Mouse (Mus musculus) hindbrain, postnatal 0 days (tissue): Measurements from ENCODE around the gene Ip6k2. TPM values are rescaled to one million over a fixed set of nuclear protein-coding genes. Genes with fewer than 3 reads are reported as not detected.

Experiments used
- ATAC-seq: fragments of 200-750 bp; cut with Nextera tagmentation; 2 replicates; pipeline ENCODE4 v1.8.0; 2017; ENCODE audit warnings: mild to moderate bottlenecking, moderate TSS enrichment, moderate library complexity
- DNase-seq: peaks from one replicate; pipeline ENCODE4 v3.0.0-alpha.2; 2015; ENCODE audit warnings: low spot score
- H3K27ac ChIP-seq: fragments of 300-500 bp; sonication (generic); 2 replicates; pipeline ENCODE4 v1.5.1; 2014; ENCODE audit warnings: mild to moderate bottlenecking
- H3K27me3 ChIP-seq: fragments of 300-500 bp; sonication (generic); 2 replicates; pipeline ENCODE4 v1.6.1; 2014; ENCODE audit warnings: low read length, mixed read lengths; ENCODE audit not compliant: insufficient read depth
- H3K36me3 ChIP-seq: fragments of 300-500 bp; sonication (generic); 2 replicates; pipeline ENCODE4 v1.6.1; 2014; ENCODE audit warnings: low read length, mixed read lengths; ENCODE audit not compliant: insufficient read depth
- H3K4me1 ChIP-seq: fragments of 300-500 bp; sonication (generic); 2 replicates; pipeline ENCODE4 v1.6.1; 2014; ENCODE audit warnings: antibody characterized with exemption, low read length, mixed read lengths; ENCODE audit not compliant: insufficient read depth
- H3K4me2 ChIP-seq: fragments of 300-500 bp; sonication (generic); 2 replicates; pipeline ENCODE4 v1.6.1; 2014; ENCODE audit warnings: low read depth, mild to moderate bottlenecking, low read length, moderate library complexity, mixed read lengths
- H3K4me3 ChIP-seq: fragments of 300-500 bp; sonication (generic); 2 replicates; pipeline ENCODE4 v1.5.1; 2014; ENCODE audit warnings: low read length
- H3K9ac ChIP-seq: fragments of 300-500 bp; sonication (generic); replicated peaks from 2 replicates; pipeline ENCODE4 v1.6.1; 2014; ENCODE audit warnings: mild to moderate bottlenecking, low read length, moderate library complexity, mixed read lengths
- H3K9me3 ChIP-seq: fragments of 300-500 bp; sonication (generic); 2 replicates; pipeline ENCODE4 v1.6.1; 2016; ENCODE audit warnings: low read length, mixed read lengths
- CTCF ChIP-seq: IDR thresholded peaks from 2 replicates; pipeline ENCODE4 v1.5.1; 2016; ENCODE audit warnings: antibody characterized with exemption, control low read depth, low read depth
- WGBS: fragments of 180-500 bp; shearing (Covaris S2); extraction: QIAGEN DNeasy Blood & Tissue Kit; methylation state at CpG from one replicate; pipeline ENCODE4 v1.1.7; 2014; 5-methylcytosine and 5-hydroxymethylcytosine counted together
- polyA plus RNA-seq: library from polyadenylated mRNA; unstranded; fragments of >200 nt; fragmentation: Nextera tagmentation; extraction: Ambion mirVana; gene quantifications from 2 replicates; pipeline ENCODE4 v1.2.1, GENCODE M21; 2015
- total RNA-seq: library from RNA; depleted of rRNA; stranded (reverse); fragments of >200 nt; gene quantifications from 2 replicates; pipeline ENCODE4 v1.2.3, GENCODE M21; 2014

Gene Ip6k2
- total and polyA plus RNA-seq, 2 experiments from 2014 or later = 122 to 187 TPM

- no peak overlapping the region for H3K27ac ChIP-seq
These were observed 49.0 kb downstream of the Ip6k2 start for GRCm38 (mm10) chr9:108832390-108833108.

GRCm38 (mm10) chr9:108842989-108843388 lies 59.4 kb downstream of the Ip6k2 start:
- no peak overlapping the region for H3K4me3 ChIP-seq
- no peak overlapping the region for H3K27ac ChIP-seq
- no peak overlapping the region for H3K9ac ChIP-seq
- H3K27me3 ChIP-seq = no peaks in the 10 kb centered on the region
- 25% methylated on average over 14 of the region's 14 CpGs for WGBS
- ATAC-seq (peak; percentile 63), DNase-seq (peak; percentile 79)
- peaks cover 48% of the 10 kb centered on the region for H3K36me3 ChIP-seq
- H3K4me1 ChIP-seq = no peaks in the 10 kb centered on the region
- TF ChIP-seq CTCF = peak; percentile 64
- no peak overlapping the region for H3K4me2 ChIP-seq
- no peaks in the 10 kb centered on the region for H3K9me3 ChIP-seq

More at GRCm38 (mm10) chr9:108832390-108833108, 49.0 kb downstream of the Ip6k2 start:
- DNase-seq (peak; percentile 90), ATAC-seq (peak; percentile 91)
- Histone ChIP-seq H3K36me3 (peaks cover 49% of the 10 kb centered on the region), H3K9ac (no peak overlapping the region), H3K4me3 (peak overlapping the region; percentile 31), H3K9me3 (no peaks in the 10 kb centered on the region), H3K4me2 (peak overlapping the region; percentile 68), H3K27me3 (no peaks in the 10 kb centered on the region; the same call in 1 of the 2 replicates), H3K4me1 (peaks cover 25% of the 10 kb centered on the region)
- 0 out of 2 replicates have a peak, but pooled peaks have one; percentile 1 for TF ChIP-seq CTCF
- WGBS = 7% methylated on average over 46 of the region's 46 CpGs

- WGBS = 71% methylated on average over 5 of the region's 5 CpGs
- no peak for TF ChIP-seq CTCF
- no peak for DNase-seq
- H3K9me3 ChIP-seq = no peaks in the 10 kb centered on the region
- no peaks in the 10 kb centered on the region for H3K4me1 ChIP-seq
- no peak for ATAC-seq
- H3K27ac ChIP-seq = no peak overlapping the region
- no peak overlapping the region for H3K4me2 ChIP-seq
- H3K4me3 ChIP-seq = no peak overlapping the region
- no peaks in the 10 kb centered on the region for H3K27me3 ChIP-seq
- H3K9ac ChIP-seq = no peak overlapping the region
- peaks cover 63% of the 10 kb centered on the region for H3K36me3 ChIP-seq
These were observed 61.8 kb downstream of the Ip6k2 start for GRCm38 (mm10) chr9:108845390-108845789.

- DNase-seq (no peak), ATAC-seq (no peak)
- Histone ChIP-seq H3K4me3 (no peak overlapping the region), H3K4me1 (no peaks in the 10 kb centered on the region), H3K9ac (no peak overlapping the region), H3K27me3 (no peaks in the 10 kb centered on the region), H3K36me3 (peaks cover 62% of the 10 kb centered on the region), H3K27ac (no peak overlapping the region), H3K4me2 (no peak overlapping the region), H3K9me3 (no peaks in the 10 kb centered on the region)
- no peak for TF ChIP-seq CTCF
- WGBS = 82% methylated on average over 4 of the region's 4 CpGs
These were observed 63.8 kb downstream of the Ip6k2 start for GRCm38 (mm10) chr9:108847374-108847773.

GRCm38 (mm10) chr9:108848419-108848818 lies 64.8 kb downstream of the Ip6k2 start:
- Histone ChIP-seq H3K27me3 (no peaks in the 10 kb centered on the region), H3K9ac (no peak overlapping the region), H3K4me1 (no peaks in the 10 kb centered on the region), H3K27ac (no peak overlapping the region), H3K4me2 (no peak overlapping the region), H3K4me3 (no peak overlapping the region), H3K36me3 (peaks cover 62% of the 10 kb centered on the region), H3K9me3 (no peaks in the 10 kb centered on the region)
- ATAC-seq (no peak), DNase-seq (no peak)
- 81% methylated on average over 17 of the region's 17 CpGs for WGBS
- no peak for TF ChIP-seq CTCF

GRCm38 (mm10) chr9:108852976-108853375 lies 69.4 kb downstream of the Ip6k2 start, which contains the start of gene Slc26a6:
Gene Slc26a6 (plus strand): TSS chr9:108853283.
- peak within 1 kb of the TSS; percentile 69 for H3K4me2 ChIP-seq

More at GRCm38 (mm10) chr9:108852976-108853375, 69.4 kb downstream of the Ip6k2 start, which contains the start of gene Slc26a6:
- DNase-seq (no peak), ATAC-seq (no peak)
- H3K27me3 ChIP-seq = no peaks in the 10 kb centered on the region
- peaks cover 35% of the 10 kb centered on the region for H3K36me3 ChIP-seq
- TF ChIP-seq CTCF = no peak
- H3K4me1 ChIP-seq = 0 out of 2 replicates have a peak, but pooled peaks cover 8% of the 10 kb centered on the region
- H3K27ac ChIP-seq = peak within 1 kb of the TSS; percentile 84
- peak within 1 kb of the TSS; percentile 62 for H3K9ac ChIP-seq
- 95% methylated on average over 3 of the region's 3 CpGs for WGBS
- H3K9me3 ChIP-seq = no peaks in the 10 kb centered on the region
- H3K4me3 ChIP-seq = peak within 1 kb of the TSS; percentile 66
